Mouse (Mus musculus) thymus, postnatal 25 days (tissue): ENCODE results near the gene Magea6.
"Not testable (repeated sequence)": the region's sequence is repeated elsewhere in the genome, so short reads cannot be mapped to it uniquely, and the experiment has no call there.

Source experiments
- DNase-seq: peaks from one replicate; pipeline ENCODE4 v3.0.0; 2022

The Magea6 gene

GRCm38 (mm10) chrX:154935887-154936286, at the start of gene Magea6:
Gene Magea6, minus strand, starts transcription at chrX:154935987.
- DNase-seq = not testable (repeated sequence)

- DNase-seq = not testable (repeated sequence)
Observed at GRCm38 (mm10) chrX:154949405-154949804, 13.6 kb upstream of the Magea6 start, which contains the start of gene Magea3. Gene Magea3, minus strand, starts transcription at chrX:154949505.

- not testable (repeated sequence) for DNase-seq
Observed at GRCm38 (mm10) chrX:154890167-154890566, 45.6 kb downstream of the Magea6 start, which contains the start of gene Cldn34b1. Gene Cldn34b1, minus strand, starts transcription at chrX:154890267.
